In the genomic region with DNA sequence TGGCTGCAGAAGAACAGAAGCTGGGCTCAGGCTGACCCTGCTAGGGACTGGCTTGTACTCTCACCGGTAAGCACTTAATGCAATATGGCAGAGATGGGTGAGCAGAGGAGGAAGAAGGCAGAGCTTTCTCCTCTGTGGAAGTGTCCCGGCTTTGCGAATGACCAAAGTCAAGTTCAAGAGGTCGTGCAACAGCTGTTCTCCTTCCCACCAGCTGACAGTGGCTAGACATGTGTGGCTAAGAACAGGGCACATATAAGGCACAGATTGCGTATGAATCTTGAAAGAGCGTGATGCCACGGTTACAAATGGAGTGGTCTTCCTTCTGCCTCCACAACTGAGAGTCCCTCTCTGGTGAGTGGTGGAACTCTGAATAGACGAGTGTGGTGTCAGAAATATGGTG, we compare ENCODE assay signal across 20 mouse cellular contexts.
"Had no signal": no experiment of that assay in that cellular context is flagged by ENCODE, and none has a peak within 500 bp of the region (broad histone marks: within the 10 kb centered on the region; RNA-seq: fewer than 3 reads in every experiment).

No protein-coding gene starts in this region.

- H3K4me1 ChIP-seq: megakaryocyte, embryonic 14.5 days had no signal

- H3K4me3 ChIP-seq: lung, embryonic 15.5 days; megakaryocyte, embryonic 14.5 days; midbrain, embryonic 12.5 days; midbrain, embryonic 15.5 days; neural tube, embryonic 13.5 days; neural tube, embryonic 15.5 days had no signal

- H3K4me2 ChIP-seq: lung, embryonic 15.5 days; midbrain, embryonic 12.5 days; midbrain, embryonic 15.5 days; neural tube, embryonic 13.5 days; neural tube, embryonic 15.5 days had no signal

- DNase-seq: liver, postnatal 0 days; lung, adult 2 months; lung, postnatal 14 days; lung, postnatal 36 days; retina, postnatal 1 day; right cerebral cortex, adult 18-20 months; right cerebral cortex, postnatal 25 days; right cerebral cortex, postnatal 4 days; spleen, adult 18-20 months; thymus, adult 18-20 months; thymus, postnatal 14 days; thymus, postnatal 36 days had no signal

- H3K27me3 ChIP-seq: lung, embryonic 15.5 days; megakaryocyte, embryonic 14.5 days; midbrain, embryonic 12.5 days; midbrain, embryonic 15.5 days; neural tube, embryonic 13.5 days; neural tube, embryonic 15.5 days had no signal

- H3K36me3 ChIP-seq: lung, embryonic 15.5 days; midbrain, embryonic 12.5 days; midbrain, embryonic 15.5 days; neural tube, embryonic 13.5 days; neural tube, embryonic 15.5 days had no signal

- H3K27ac ChIP-seq: lung, embryonic 15.5 days; macrophage; midbrain, embryonic 12.5 days; midbrain, embryonic 15.5 days; neural tube, embryonic 13.5 days; neural tube, embryonic 15.5 days had no signal

- H3K9ac ChIP-seq: liver, postnatal 0 days; lung, embryonic 15.5 days; midbrain, embryonic 12.5 days; midbrain, embryonic 15.5 days; neural tube, embryonic 13.5 days; neural tube, embryonic 15.5 days had no signal

- ATAC-seq: liver, postnatal 0 days; lung, postnatal 0 days; midbrain, embryonic 15.5 days had no signal

- H3K9me3 ChIP-seq: lung, embryonic 15.5 days; midbrain, embryonic 12.5 days; midbrain, embryonic 15.5 days; neural tube, embryonic 13.5 days; neural tube, embryonic 15.5 days had no signal
